ENCODE assay signal across 8 mouse cellular contexts in genomic region chr4:155760613-155761355, GRCm38 (mm10). TPM values are rescaled to one million over a fixed set of nuclear protein-coding genes. Genes with fewer than 3 reads are reported as not detected.
A peak's percentile ranks its signal among the peaks of the same experiment; 100 is the strongest.
DNase-seq lines count a peak whose midpoint lies in the region; ATAC-seq lines count a peak whose summit lies in the region.

Atad3a (minus strand) TSS chr4:155761093.

- intact Hi-C loops in left cerebral cortex, postnatal 14 days (cut with DNase I), result no loop called here

- peak; percentile 97 to 98 for DNase-seq in adrenal gland, adult 18-20 months (ENCODE audit: low spot score in 2 of 2)
- DNase-seq in embryo, embryonic 11 days, result peak; percentile 97
- peak; percentile 96 for DNase-seq in gastrocnemius, postnatal 25 days
- peak; percentile 97 for DNase-seq in intestine, embryonic 14.5 days (ENCODE audit: low spot score)
- peak; percentile 98 to 99 for DNase-seq in left cerebral cortex, postnatal 14 days (ENCODE audit: low spot score in 2 of 2)
- DNase-seq in mesoderm, embryonic 11.5 days (ENCODE audit: low read depth, low spot score), result peak; percentile 99
- peak; percentile 93 to 94 for DNase-seq in right cerebral cortex, postnatal 36 days (ENCODE audit: low spot score in 2 of 2)
- peak; percentile 94 for DNase-seq in yolk sac, embryonic 10.5 days (ENCODE audit: low spot score)

- under 1% methylated on average over 68 of the region's 68 CpGs for WGBS in intestine, embryonic 14.5 days

- H3K4me1 ChIP-seq in intestine, embryonic 14.5 days (replicated peaks; ENCODE audit: control insufficient read depth, insufficient read depth, low read length), result peaks cover 13% of the 10 kb centered on the region; the same call in 1 of the 2 replicates

- peak within 1 kb of the TSS; percentile 94 for H3K4me2 ChIP-seq in intestine, embryonic 14.5 days (ENCODE audit: low read length)

- peak within 1 kb of the TSS; percentile 89 for H3K4me3 ChIP-seq in intestine, embryonic 14.5 days (ENCODE audit: low read depth, low read length)

- H3K9ac ChIP-seq in intestine, embryonic 14.5 days (ENCODE audit: low read length), result peak within 1 kb of the TSS; percentile 73

- H3K36me3 ChIP-seq in intestine, embryonic 14.5 days (ENCODE audit: control insufficient read depth, insufficient read depth, low read length), result peaks cover 19% of the 10 kb centered on the region

- peak within 1 kb of the TSS; percentile 34; the same call in 1 of the 2 replicates for H3K27ac ChIP-seq in intestine, embryonic 14.5 days (ENCODE audit: low read depth)

- no peaks in the 10 kb centered on the region for H3K27me3 ChIP-seq in intestine, embryonic 14.5 days (replicated peaks; ENCODE audit: control insufficient read depth, insufficient read depth, low read length)

- ATAC-seq in intestine, embryonic 14.5 days (replicated peaks; ENCODE audit: low FRiP score, low TSS enrichment, low read depth), result peak; percentile 98

- H3K9me3 ChIP-seq in intestine, embryonic 14.5 days (ENCODE audit: control insufficient read depth, low read length), result no peaks in the 10 kb centered on the region

RNA-seq across cellular contexts. Expression of gene Atad3a, which starts in this region (rescaled TPM):
- 10 to 100 TPM; 96.2 to 99.8 TPM for total RNA-seq in adrenal gland, adult 18-20 months (2021)
- total RNA-seq in gastrocnemius, postnatal 25 days (2021), result 10 to 100 TPM; 26.3 to 31.4 TPM
- polyA plus RNA-seq in intestine, embryonic 14.5 days (2014; fragmentation: Nextera tagmentation; extraction: Ambion mirVana), result 134 and 136 TPM in 2 replicates
- 10 to 100 TPM; 52.3 to 53.2 TPM for total RNA-seq in left cerebral cortex, postnatal 14 days (2021)

Comparison
In these comparisons a context has a peak if more than half of its experiments do, and no peak if none do; other contexts are left out.
1. Peak in every context shown above with its lines: DNase-seq, ATAC-seq, H3K4me3 ChIP-seq and H3K27ac ChIP-seq.